Mouse (Mus musculus) adrenal gland, postnatal 36 days (tissue): Measurements from ENCODE around the gene Rnf8. TPM values are rescaled to one million over a fixed set of nuclear protein-coding genes. Genes with fewer than 3 reads are reported as not detected.

ENCODE experiments used
- DNase-seq, 2 experiments: peaks; one replicate each; pipeline ENCODE4 v3.0.0; 2021; ENCODE audit warnings: mixed read lengths in 1 of 2
- microRNA-seq: library from miRNA; unstranded; fragments of <30 nt; microRNA quantifications from one replicate; pipeline ENCODE4 v1.2.0, GENCODE M21; 2021
- total RNA-seq, 2 experiments: library from RNA; stranded (reverse); gene quantifications; 2 replicates each; pipeline ENCODE4 v1.2.3; 2021

The Rnf8 gene
- total RNA-seq, 2 experiments from 2014 or later: 39.1 to 53.3 TPM

- DNase-seq: no peak
Observed at GRCm38 (mm10) chr17:29680174-29680573, 65.6 kb downstream of the Rnf8 start.

GRCm38 (mm10) chr17:29680921-29681320, 66.3 kb downstream of the Rnf8 start:
- DNase-seq: no peak

GRCm38 (mm10) chr17:29681669-29682068, 67.1 kb downstream of the Rnf8 start:
- no peak for DNase-seq

- no peak for DNase-seq
Observed at GRCm38 (mm10) chr17:29682261-29682660, 67.7 kb downstream of the Rnf8 start.

GRCm38 (mm10) chr17:29683127-29683526, 68.5 kb downstream of the Rnf8 start:
- no peak for DNase-seq

- no peak for DNase-seq
Observed at GRCm38 (mm10) chr17:29684275-29684674, 69.7 kb downstream of the Rnf8 start.

GRCm38 (mm10) chr17:29686771-29687170, 72.2 kb downstream of the Rnf8 start:
- no peak for DNase-seq

- no peak for DNase-seq
Observed at GRCm38 (mm10) chr17:29687373-29687772, 72.8 kb downstream of the Rnf8 start.

GRCm38 (mm10) chr17:29688610-29689009, 74.0 kb downstream of the Rnf8 start:
- DNase-seq: no peak

GRCm38 (mm10) chr17:29690257-29690656, 75.7 kb downstream of the Rnf8 start:
- no peak for DNase-seq

- no peak for DNase-seq
Observed at GRCm38 (mm10) chr17:29692827-29693226, 78.2 kb downstream of the Rnf8 start.

GRCm38 (mm10) chr17:29693571-29693970, 79.0 kb downstream of the Rnf8 start:
- DNase-seq: no peak

GRCm38 (mm10) chr17:29694516-29694915, 79.9 kb downstream of the Rnf8 start:
- DNase-seq: no peak

Small RNA genes lying within 50 kb of the gene (microRNA-seq; reads per million reads assigned to microRNA genes)
- not detected for gene Mir7667

Other genes starting within 250 kb of the Rnf8 start
- 100 to 1,000 TPM; 162 to 206 TPM for gene Pim1, start 124.0 kb upstream of the Rnf8 start, total RNA-seq
- not detected for gene Gm17657, start 65.2 kb upstream of the Rnf8 start, total RNA-seq
- gene Tbc1d22b, start 65.0 kb upstream of the Rnf8 start, total RNA-seq: 10 to 100 TPM; 24.6 to 28.3 TPM
- not detected for gene Tmem217, start 62.4 kb upstream of the Rnf8 start, total RNA-seq
- 1 to 10 TPM; 2.6 to 2.7 TPM for gene Gm28043, start 86 bp downstream of the Rnf8 start, total RNA-seq
- gene Cmtr1, start 45.8 kb downstream of the Rnf8 start, total RNA-seq: 100 to 1,000 TPM in 1 of 2 experiments, 10 to 100 TPM in 1; 70.7 to 104 TPM
- gene Ccdc167, start 102.3 kb downstream of the Rnf8 start, total RNA-seq: 10 to 100 TPM in 1 of 2 experiments, 1 to 10 TPM in 1; 8.6 to 11.4 TPM